Mouse (Mus musculus) liver, embryonic 16.5 days (tissue): ENCODE data around the gene Pde4dip. TPM values are rescaled to one million over a fixed set of nuclear protein-coding genes. Genes with fewer than 3 reads are reported as not detected.

Experiments
- ATAC-seq: fragments of 200-750 bp; cut with Nextera tagmentation; 2 replicates; pipeline ENCODE4 v1.8.0; 2017; ENCODE audit warnings: low read depth, mild to moderate bottlenecking, moderate number of reproducible peaks, moderate library complexity
- H3K27ac ChIP-seq: fragments of 300-500 bp; sonication (generic); 2 replicates; pipeline ENCODE4 v1.5.1; 2014; ENCODE audit warnings: mild to moderate bottlenecking, low read length
- H3K27me3 ChIP-seq: fragments of 300-500 bp; sonication (generic); 2 replicates; pipeline ENCODE4 v1.6.1; 2014; ENCODE audit warnings: low read depth, low read length, mixed read lengths; ENCODE audit not compliant: control insufficient read depth, insufficient read depth
- H3K36me3 ChIP-seq: fragments of 300-500 bp; sonication (generic); 2 replicates; pipeline ENCODE4 v1.6.1; 2014; ENCODE audit warnings: mild to moderate bottlenecking; ENCODE audit not compliant: control insufficient read depth, insufficient read depth
- H3K4me1 ChIP-seq: fragments of 300-500 bp; sonication (generic); 2 replicates; pipeline ENCODE4 v1.6.1; 2014; ENCODE audit warnings: low read depth, low read length, mixed read lengths; ENCODE audit not compliant: control insufficient read depth
- H3K4me2 ChIP-seq: fragments of 300-500 bp; sonication (generic); 2 replicates; pipeline ENCODE4 v1.6.1; 2014; ENCODE audit warnings: low read depth, low read length, mixed read lengths
- H3K4me3 ChIP-seq: fragments of 300-500 bp; sonication (generic); 2 replicates; pipeline ENCODE4 v1.5.1; 2014; ENCODE audit warnings: low read depth, mild to moderate bottlenecking, low read length
- H3K9ac ChIP-seq: fragments of 300-500 bp; sonication (generic); 2 replicates; pipeline ENCODE4 v1.6.1; 2014; ENCODE audit warnings: low read depth, low read length
- H3K9me3 ChIP-seq: fragments of 300-500 bp; sonication (generic); replicated peaks from 2 replicates; pipeline ENCODE4 v1.6.1; 2016; ENCODE audit warnings: low read length; ENCODE audit not compliant: control insufficient read depth
- WGBS: fragments of 180-500 bp; shearing (Covaris S2); extraction: QIAGEN DNeasy Blood & Tissue Kit; methylation state at CpG from one replicate; pipeline ENCODE4 v1.1.7; 2014; ENCODE audit not compliant: insufficient replicate concordance; 5-methylcytosine and 5-hydroxymethylcytosine counted together
- polyA plus RNA-seq: library from polyadenylated mRNA; unstranded; fragments of >200 nt; fragmentation: Nextera tagmentation; extraction: Ambion mirVana; gene quantifications from 2 replicates; pipeline ENCODE4 v1.2.1, GENCODE M21; 2015

Gene Pde4dip
- polyA plus RNA-seq: 10.4 and 14.2 TPM in 2 replicates

GRCm38 (mm10) chr3:97888168-97888901 is at the start of gene Pde4dip:
Gene Pde4dip (minus strand): TSS chr3:97888707.
- H3K9me3 ChIP-seq: no peaks in the 10 kb centered on the region
- H3K27me3 ChIP-seq: peaks cover 20% of the 10 kb centered on the region
- no peak within 1 kb of the TSS for H3K9ac ChIP-seq
- no peak within 1 kb of the TSS for H3K27ac ChIP-seq
- peak within 1 kb of the TSS; percentile 35; the same call in 1 of the 2 replicates for H3K4me2 ChIP-seq
- H3K4me1 ChIP-seq: no peaks in the 10 kb centered on the region
- WGBS: 4% methylated on average over 44 of the region's 44 CpGs
- H3K36me3 ChIP-seq: no peaks in the 10 kb centered on the region
- no peak for ATAC-seq
- no peak within 1 kb of the TSS for H3K4me3 ChIP-seq

- H3K36me3 ChIP-seq: no peaks in the 10 kb centered on the region
- H3K4me1 ChIP-seq: peaks cover 57% of the 10 kb centered on the region
- no peak overlapping the region for H3K4me3 ChIP-seq
- H3K27me3 ChIP-seq: no peaks in the 10 kb centered on the region
- peak overlapping the region; percentile 10; the same call in 1 of the 2 replicates for H3K4me2 ChIP-seq
- H3K9me3 ChIP-seq: no peaks in the 10 kb centered on the region
- H3K27ac ChIP-seq: no peak overlapping the region
- H3K9ac ChIP-seq: no peak overlapping the region
- WGBS: 40% methylated on average over 6 of the region's 6 CpGs
- no peak for ATAC-seq
These were observed 49.4 kb upstream of the Pde4dip start for GRCm38 (mm10) chr3:97937945-97938266.

- Histone ChIP-seq H3K4me2 (peak overlapping the region; percentile 10; the same call in 1 of the 2 replicates), H3K4me3 (no peak overlapping the region), H3K4me1 (peaks cover 56% of the 10 kb centered on the region), H3K9me3 (no peaks in the 10 kb centered on the region), H3K27me3 (no peaks in the 10 kb centered on the region), H3K9ac (no peak overlapping the region), H3K27ac (no peak overlapping the region), H3K36me3 (no peaks in the 10 kb centered on the region)
- ATAC-seq: no peak
- WGBS: 19% methylated on average over 17 of the region's 17 CpGs
These were observed 48.8 kb upstream of the Pde4dip start for GRCm38 (mm10) chr3:97937068-97937944.

- Histone ChIP-seq H3K4me3 (no peak overlapping the region), H3K9me3 (no peaks in the 10 kb centered on the region), H3K27ac (no peak overlapping the region), H3K4me2 (no peak overlapping the region), H3K4me1 (peaks cover 53% of the 10 kb centered on the region), H3K36me3 (no peaks in the 10 kb centered on the region), H3K9ac (no peak overlapping the region), H3K27me3 (no peaks in the 10 kb centered on the region)
- no peak for ATAC-seq
- WGBS: 68% methylated on average over 6 of the region's 6 CpGs
These were observed 46.1 kb upstream of the Pde4dip start for GRCm38 (mm10) chr3:97934331-97935300.

- H3K9me3 ChIP-seq: no peaks in the 10 kb centered on the region
- no peak for ATAC-seq
- peak overlapping the region; percentile 58 for H3K4me2 ChIP-seq
- peak overlapping the region; percentile 17; the same call in 1 of the 2 replicates for H3K27ac ChIP-seq
- H3K4me1 ChIP-seq: peaks cover 56% of the 10 kb centered on the region
- H3K4me3 ChIP-seq: no peak overlapping the region
- no peak overlapping the region for H3K9ac ChIP-seq
- no peaks in the 10 kb centered on the region for H3K27me3 ChIP-seq
- WGBS: 50% methylated on average over 5 of the region's 5 CpGs
- H3K36me3 ChIP-seq: no peaks in the 10 kb centered on the region
These were observed 45.3 kb upstream of the Pde4dip start for GRCm38 (mm10) chr3:97933811-97934210.

GRCm38 (mm10) chr3:97933251-97933650 is 44.7 kb upstream of the Pde4dip start:
- Histone ChIP-seq H3K4me2 (peak overlapping the region; percentile 58), H3K9ac (peak overlapping the region; percentile 19; the same call in 1 of the 2 replicates), H3K36me3 (no peaks in the 10 kb centered on the region), H3K27me3 (no peaks in the 10 kb centered on the region), H3K4me3 (peak overlapping the region; percentile 9; the same call in 1 of the 2 replicates), H3K4me1 (peaks cover 53% of the 10 kb centered on the region), H3K9me3 (no peaks in the 10 kb centered on the region), H3K27ac (peak overlapping the region; percentile 17; the same call in 1 of the 2 replicates)
- WGBS: 23% methylated on average over 6 of the region's 6 CpGs
- ATAC-seq: 0 out of 2 replicates have a peak, but pooled peaks have one; percentile 20

GRCm38 (mm10) chr3:97932771-97933170 is 44.3 kb upstream of the Pde4dip start:
- H3K4me1 ChIP-seq: peaks cover 48% of the 10 kb centered on the region
- H3K9me3 ChIP-seq: no peaks in the 10 kb centered on the region
- 0 out of 2 replicates have a peak overlapping the region, but pooled peaks have one; percentile 10 for H3K4me3 ChIP-seq
- H3K9ac ChIP-seq: no peak overlapping the region; the same call in 1 of the 2 replicates
- H3K4me2 ChIP-seq: peak overlapping the region; percentile 58
- ATAC-seq: no peak
- no peak overlapping the region for H3K27ac ChIP-seq
- H3K27me3 ChIP-seq: no peaks in the 10 kb centered on the region
- WGBS: 19% methylated on average over 11 of the region's 11 CpGs
- no peaks in the 10 kb centered on the region for H3K36me3 ChIP-seq

- no peaks in the 10 kb centered on the region for H3K36me3 ChIP-seq
- 5% methylated on average over 10 of the region's 10 CpGs for WGBS
- H3K9ac ChIP-seq: peak overlapping the region; percentile 5; the same call in 1 of the 2 replicates
- peak overlapping the region; percentile 15 for H3K4me3 ChIP-seq
- ATAC-seq: no peak
- H3K27ac ChIP-seq: no peak overlapping the region
- H3K4me2 ChIP-seq: peak overlapping the region; percentile 58
- no peaks in the 10 kb centered on the region for H3K27me3 ChIP-seq
- peaks cover 45% of the 10 kb centered on the region for H3K4me1 ChIP-seq
- no peaks in the 10 kb centered on the region for H3K9me3 ChIP-seq
These were observed 43.6 kb upstream of the Pde4dip start for GRCm38 (mm10) chr3:97932131-97932530.
